Mouse (Mus musculus) adrenal gland, adult 18-20 months (tissue): ENCODE results near the gene Vwc2l. TPM values are rescaled to one million over a fixed set of nuclear protein-coding genes. Genes with fewer than 3 reads are reported as not detected.

Experiments used
- DNase-seq, 2 experiments: peaks; one replicate each; pipeline ENCODE4 v3.0.0; 2021 to 2022; ENCODE audit warnings: low spot score in 2 of 2
- long read RNA-seq, 2 experiments: library from polyadenylated mRNA; stranded (forward); transcript quantifications; one replicate each; pipeline ENCODE4 v2.0.0; 2021
- total RNA-seq, 2 experiments: library from RNA; stranded (reverse); gene quantifications; 1 replicate in 1 of 2; 2 replicates in 1 of 2; pipeline ENCODE4 v1.2.3; 2021

Gene Vwc2l
- total RNA-seq: not detected
- long read RNA-seq, experiment 1: 0 reads
- long read RNA-seq, experiment 2: 0 reads

DNA sequence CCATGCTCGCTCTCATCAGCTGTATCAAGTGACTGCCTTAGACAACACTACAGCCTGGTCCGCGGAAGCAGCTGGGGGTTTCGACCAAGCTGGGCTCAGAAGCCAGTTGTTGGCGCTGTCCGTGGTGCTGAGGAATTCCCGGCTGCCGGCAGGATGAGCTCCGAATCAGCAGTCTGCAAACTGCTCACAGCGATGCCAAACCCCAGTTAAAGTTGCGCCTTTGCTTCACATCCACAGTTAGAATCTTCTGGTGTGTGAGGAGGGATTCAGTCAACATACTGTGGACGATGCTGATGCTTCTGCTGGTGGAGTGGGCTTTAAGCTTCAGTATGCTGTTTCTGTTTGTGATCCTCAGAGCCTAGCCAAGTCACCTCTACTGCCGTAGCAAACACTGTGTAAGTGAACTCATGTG is at the start of gene Vwc2l:
Vwc2l (plus strand) TSS at position 61 of the 412 bp plus-strand sequence.
- peak; percentile 30 to 44 for DNase-seq

DNA sequence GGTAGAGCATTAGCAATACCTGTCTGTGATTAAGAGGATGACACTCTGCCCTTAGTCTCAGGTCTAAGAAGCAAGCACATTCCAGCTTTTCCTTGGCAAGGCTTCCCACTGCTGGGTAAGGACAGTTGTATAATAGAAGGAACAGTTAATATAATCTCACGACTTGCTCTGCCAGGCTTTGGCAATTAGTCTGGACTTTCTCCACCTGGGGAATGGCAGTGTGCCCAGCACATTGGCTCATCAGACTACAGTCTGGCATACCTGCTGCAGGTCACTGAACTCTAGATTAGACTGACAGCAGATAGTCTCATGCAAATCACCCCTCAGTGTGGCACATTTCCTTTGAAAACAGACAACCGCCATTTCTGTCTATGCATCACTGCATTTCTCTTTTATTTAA is 33.0 kb upstream of the Vwc2l start:
- no peak for DNase-seq

DNA sequence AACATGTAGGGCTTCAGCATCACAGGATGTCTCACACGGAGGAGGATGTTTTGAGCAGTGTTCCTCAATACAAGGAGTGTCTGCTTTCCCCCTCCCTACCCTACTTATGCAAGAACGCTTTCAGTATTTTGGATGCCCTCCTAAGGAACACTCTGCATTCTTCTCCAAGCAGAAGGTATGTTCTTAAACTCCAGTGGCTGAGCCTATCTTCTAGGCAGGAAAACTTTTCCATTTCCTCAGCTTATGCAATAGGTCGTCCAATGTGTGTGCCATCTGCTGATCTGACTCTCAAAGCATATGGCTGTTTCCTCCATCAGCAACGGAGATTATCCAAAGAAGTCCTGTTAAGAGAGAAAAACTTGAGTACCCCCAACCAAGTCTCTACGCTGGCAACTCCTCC is 25.2 kb upstream of the Vwc2l start:
- no peak for DNase-seq

DNA sequence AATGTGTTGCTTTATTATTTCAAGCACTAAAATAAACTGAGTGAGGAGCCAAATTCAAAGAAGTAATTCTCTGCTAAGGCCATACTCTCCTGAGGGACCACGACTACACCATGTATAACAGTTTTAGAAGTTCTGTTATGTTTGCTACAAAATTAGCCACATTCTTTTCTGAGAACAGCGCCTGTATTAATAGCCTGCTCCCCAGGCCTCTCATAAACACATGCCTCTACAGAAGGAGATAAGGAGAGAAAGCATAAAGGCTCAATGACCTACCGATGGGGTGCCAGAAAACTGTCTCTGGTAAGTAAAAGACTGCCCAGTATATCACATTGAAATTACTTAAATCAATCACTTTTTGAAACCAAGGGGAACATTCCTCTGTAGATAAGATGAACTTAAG is 21.6 kb upstream of the Vwc2l start:
- no peak for DNase-seq

DNA sequence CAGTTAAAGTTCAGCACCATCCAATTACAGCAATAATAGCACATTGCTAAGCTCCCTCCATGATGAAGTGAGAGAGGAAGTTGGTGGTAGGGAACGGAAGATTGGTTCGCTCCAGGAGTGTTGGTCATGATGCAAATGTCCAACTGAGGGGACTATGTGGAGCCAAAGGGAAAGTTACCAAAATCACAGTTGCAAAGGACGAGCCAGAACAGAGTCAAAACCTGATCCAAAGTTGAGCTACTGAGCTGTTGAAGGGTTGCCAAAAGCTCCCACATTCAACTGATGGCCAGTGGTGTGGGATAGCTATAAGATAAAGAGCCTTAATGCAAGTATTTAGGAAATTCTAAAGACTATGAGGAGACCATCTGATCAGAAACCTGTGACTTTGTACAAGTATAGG is 19.7 kb upstream of the Vwc2l start:
- DNase-seq: no peak

DNA sequence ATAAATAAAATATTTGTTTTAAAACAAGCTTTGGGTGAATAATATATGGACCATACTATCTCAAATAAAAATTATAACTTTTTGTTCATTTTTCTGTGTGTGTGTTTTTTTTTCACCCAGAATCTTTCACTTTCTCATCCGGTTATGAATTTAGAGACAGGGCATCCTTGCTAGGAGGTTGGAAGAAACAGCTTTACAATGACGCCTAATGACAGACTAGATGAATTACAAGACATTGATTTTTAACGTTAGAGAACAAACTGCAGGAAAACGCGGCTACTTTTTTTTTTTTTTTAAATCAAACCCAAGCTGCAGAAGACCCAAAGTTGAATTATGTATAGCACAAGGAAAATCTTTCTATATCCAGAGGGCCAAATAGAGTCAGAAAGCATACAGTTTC is 470 bp upstream of the Vwc2l start:
- no peak for DNase-seq

DNA sequence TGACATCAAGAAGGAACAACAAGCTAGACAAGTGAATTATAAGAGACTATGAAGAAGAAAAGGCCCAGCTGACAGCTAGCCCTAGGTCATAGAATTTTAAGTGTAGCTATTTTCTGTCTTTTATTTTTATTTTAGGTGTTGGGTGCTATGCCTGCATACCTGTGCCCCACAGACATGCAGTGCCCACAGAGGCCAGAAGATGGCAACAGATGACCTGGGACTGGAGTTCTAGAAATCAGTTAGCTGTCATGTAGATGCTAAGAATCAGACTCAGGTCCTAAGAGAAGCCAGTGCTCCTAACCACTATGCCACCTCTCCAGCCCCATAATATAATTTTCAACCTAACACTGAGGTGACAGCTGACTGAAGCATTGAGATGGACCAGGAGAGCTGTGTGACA is 61.6 kb downstream of the Vwc2l start:
- DNase-seq: no peak

DNA sequence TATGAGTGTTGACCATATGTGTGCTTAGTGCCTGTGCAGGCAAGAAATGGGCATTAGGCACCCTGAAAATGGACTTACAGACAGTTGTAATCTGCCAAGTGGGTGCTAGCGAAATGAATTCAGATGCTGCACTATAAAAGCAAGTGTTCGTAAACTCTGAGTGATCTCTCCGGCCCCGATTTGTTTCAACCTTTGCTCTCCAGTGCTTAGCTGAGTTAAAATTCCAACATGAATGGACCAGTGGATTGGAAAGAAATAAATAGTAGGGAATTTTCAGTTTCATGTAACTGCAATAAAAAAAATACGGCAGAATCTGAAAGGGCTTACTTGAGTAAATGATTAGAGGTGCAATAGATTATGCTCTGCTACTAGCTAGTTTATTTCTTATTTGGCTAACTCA is 66.1 kb downstream of the Vwc2l start:
- DNase-seq: no peak

DNA sequence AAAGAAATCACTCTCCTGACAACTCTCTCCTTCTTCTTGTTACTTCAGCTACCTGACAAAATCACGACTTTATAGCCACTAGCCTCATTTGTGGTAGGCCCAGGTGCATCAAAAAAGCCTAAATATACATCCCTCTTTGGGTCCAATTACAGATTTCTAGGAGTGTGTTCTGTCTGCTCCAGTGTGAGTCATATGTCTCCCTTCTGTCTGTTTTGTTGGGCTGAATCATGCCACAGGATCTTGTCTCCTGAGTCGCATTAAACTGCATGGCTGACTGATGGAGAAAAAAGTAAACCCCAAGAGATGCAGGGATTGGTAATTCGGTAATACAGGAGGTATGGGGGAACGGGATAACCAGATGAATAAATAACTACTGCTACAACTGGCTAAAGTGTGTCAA is 69.6 kb downstream of the Vwc2l start:
- no peak for DNase-seq

DNA sequence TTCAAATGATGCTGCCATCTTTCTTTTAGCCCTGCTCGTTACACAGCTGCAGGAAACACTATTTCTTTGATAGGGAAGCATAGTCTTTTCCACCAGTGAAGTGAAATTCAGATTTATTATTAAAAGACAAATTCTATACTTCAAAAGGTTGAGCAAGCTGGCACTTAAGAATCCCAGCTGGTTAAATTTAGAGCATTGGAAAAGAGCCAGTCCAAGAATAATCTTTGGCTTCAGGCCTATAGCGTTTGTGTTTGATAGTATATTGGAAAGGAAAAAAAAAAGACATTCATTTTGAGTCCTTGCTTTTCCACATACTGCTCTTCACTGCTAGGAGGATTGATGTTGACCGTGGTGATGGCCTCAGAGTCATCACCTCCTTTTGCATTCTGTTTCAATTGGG is 77.9 kb downstream of the Vwc2l start:
- no peak for DNase-seq

DNA sequence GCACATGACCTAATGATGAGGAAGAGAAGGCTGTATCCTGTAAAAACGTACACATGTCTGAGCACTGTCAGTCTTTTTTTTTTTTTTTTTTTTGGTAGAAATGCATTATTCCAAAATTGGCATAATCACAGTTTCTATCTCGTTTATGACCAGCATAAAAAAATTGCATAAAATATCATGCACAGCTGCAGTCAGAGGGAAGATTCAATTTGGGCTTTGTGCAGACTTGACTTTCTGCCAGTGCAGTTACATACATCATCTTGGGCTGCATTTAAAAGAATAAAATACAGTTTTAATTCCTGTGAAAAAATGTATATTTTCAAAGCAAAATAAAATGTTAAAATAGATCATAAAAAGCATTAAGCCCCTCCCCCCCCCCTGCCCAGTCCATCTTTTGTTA is 97.6 kb downstream of the Vwc2l start:
- no peak for DNase-seq

DNA sequence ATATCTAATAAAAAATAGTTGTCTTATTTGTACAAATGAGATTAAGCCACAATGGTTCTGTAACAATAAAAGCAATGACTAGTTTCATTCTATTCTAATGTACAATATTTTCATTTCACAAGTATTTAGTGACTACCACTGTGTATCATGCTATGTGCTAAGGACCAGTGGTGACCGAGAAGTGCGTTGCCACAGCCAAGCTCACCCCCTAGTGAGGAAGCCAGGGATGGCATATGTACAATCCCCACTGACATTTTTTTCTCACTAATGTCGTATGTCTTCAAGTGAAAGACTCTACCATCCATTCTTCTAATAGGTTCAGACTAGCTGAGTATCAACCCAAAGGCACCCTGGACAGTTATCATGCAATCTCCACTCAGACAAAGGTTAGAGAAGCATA is 107.7 kb downstream of the Vwc2l start:
- DNase-seq: no peak

DNA sequence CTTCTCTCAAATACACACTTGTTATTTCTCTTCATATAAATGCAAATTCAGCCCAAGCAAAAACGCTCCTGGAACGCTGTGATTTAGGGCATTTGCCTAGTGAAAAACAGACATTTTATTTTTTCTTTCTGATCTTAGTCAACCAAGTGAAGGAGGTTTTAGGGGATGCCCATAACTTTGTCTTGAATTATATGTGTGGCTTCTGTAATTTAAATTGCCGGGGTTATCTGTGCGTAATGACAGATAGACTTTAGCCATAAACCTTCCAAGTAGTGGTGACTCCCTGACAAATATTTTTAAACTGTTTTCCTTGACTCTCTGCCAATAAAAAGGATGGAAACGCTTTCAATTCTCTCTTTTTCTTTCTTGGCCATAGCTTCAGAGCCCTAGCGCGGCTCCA is 116.7 kb downstream of the Vwc2l start:
- DNase-seq: no peak

DNA sequence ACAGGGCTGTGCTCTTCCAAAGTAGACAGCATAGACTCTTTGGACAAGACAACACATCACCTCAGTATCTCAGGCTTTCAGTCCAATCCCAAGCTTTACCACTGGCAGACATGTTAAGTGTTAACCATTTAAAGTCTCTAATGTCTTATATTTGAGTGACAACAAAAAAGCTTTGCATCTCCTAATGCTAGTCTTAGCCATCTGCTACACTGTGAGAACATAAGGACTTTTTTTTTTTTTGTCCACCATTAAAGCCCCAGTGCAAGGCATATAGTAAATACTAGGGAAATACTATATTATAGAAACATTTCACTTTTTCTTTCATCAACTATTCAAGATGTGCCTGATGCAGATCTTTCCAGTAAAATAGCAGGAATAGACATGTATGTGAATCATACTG is 119.8 kb downstream of the Vwc2l start:
- no peak for DNase-seq

DNA sequence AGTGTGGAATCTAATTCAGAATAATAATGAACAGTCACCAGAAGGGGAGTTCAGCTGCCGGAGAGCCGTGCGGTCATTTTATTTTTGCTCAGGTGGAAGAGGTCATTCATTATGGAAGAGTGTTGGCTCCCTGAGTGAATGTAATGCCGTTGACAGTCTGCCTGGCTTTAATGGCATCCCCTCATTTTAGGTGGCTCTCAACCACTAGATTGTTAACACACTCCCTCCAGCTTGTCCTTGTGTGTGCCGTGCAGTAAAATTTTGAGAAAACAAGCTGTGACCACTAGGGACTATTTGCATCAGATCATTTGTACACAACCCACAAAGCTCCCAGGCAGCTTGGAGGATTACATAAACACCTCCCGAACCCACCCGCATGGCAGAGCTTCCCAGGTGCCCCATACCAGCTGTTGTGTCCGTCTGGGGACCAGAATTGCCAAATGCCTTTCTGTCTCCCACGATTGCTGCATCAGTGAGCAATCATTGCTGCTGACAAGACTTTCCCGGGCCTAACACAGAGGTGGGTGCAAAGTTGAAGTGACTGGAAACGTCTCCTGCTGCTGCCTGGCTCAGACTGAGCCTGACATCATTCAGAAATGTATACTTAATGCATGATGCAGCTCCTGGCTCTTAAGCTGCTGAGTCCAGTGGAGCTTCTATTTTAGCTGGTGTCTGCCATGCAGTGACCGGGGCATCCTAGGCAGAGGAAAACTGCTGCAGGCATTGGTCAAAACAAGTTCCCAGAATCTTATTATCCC is 126.3 kb downstream of the Vwc2l start:
- DNase-seq: no peak

DNA sequence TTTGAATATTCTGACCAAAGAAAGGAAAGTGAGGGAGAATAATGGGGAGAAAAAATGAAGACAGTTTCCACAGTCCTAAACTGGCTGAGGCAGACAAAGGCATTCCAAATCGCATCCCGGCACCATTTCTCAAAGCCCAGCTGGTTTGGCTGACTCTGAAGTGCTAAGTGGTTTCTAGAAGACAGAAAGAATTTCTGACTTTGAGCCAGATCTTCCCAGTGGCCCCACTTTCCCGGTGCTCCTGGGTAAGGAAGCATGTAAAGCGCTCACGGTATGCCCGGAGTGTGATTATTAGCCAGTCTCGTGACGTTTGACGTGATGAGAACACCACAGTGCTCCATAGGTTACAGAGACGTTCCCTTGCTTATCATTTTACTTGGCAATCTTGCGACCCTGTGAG is 127.9 kb downstream of the Vwc2l start:
- no peak for DNase-seq

DNA sequence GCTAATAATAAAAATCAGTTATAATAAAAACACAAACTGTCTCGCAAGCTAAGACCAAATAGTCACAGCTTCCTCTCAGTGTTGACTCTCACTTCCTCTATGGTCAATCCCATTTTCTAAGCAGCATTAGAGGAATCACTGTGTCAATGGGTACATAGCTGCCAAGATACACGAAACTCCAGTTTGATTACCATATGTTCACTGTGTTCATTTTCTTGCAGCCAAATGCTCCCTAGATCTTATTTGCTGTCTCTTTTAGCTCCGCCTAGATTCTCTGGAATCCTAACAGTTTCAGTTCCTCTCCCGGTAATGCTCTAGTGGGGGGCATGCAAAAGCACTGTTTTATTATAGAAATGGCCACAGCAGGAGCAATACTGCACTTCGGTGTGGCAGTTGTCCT is 130.4 kb downstream of the Vwc2l start:
- DNase-seq: no peak

DNA sequence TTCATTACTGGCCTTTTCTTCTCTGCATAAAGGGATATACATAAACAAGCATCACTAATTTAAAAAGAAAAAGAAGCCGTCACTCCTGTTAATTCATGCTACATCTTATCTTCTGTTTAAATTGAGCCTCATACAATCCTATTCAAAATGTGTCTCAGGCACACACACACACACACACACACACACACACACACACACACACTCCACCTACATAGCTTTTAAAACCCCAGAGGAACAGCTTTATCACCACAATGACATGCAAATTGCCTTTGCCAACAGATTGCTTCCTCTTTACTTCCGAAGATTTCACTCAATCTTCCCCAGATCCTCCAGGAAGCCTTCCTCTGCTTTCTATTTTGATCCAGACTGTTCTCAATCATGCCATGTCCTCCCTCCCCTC is 136.2 kb downstream of the Vwc2l start:
- no peak for DNase-seq

DNA sequence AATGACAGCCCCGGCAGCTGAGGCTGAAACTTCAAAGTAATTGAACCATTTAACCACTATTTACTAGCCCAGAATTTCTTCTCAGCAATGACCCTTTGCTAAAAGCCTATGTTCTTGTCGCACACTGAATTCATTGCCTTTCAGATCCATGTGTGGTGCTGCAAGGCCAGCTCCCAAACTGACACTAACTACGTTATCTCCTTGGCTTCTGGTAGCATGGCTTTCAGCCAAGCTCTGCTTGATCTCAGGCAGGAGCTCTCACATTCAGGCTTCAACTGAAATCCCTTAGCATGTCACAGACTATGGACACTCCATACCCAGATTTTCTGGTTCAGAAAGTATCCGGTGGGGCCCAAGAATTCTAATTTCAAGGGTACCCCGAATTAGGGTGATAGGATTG is 140.6 kb downstream of the Vwc2l start:
- peak in 1 of 2 experiments; percentile 6 for DNase-seq

DNA sequence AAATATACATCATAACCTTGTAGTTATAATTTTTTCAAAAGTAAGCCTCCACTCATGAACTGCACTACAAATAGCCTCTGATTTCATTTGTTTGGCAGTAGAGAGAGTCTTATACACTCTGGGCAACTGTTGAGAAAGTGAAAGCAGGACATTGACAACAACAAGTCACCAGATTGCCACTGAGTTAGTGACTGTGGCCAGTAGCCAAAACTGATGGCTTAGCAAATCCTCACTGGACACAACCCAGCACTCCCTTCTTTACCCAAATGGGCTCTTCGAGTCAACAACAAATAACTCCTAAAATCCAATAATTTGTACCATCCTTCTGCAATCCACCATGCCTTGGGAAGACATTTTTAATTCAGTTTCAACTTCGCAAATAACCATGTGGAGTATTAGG is 155.0 kb downstream of the Vwc2l start:
- DNase-seq: no peak

DNA sequence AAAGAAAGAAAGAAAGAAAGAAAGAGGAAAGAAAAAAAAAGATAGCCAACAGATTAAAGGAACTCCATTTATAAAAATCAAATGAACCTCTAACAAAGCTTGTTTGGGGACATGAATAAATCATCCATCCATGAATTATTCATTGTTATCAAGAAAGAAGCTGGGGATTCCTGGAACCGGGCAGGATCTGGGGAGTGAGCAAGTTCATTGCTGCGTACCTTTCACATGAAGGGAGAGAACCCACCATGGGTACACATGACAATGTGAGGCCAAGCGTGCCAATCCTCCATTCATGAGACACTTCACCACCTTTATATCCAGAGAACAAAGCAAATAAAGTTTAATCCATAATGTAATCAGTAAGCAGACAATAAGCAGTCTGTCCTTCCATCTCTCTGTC is 155.8 kb downstream of the Vwc2l start:
- DNase-seq: no peak

DNA sequence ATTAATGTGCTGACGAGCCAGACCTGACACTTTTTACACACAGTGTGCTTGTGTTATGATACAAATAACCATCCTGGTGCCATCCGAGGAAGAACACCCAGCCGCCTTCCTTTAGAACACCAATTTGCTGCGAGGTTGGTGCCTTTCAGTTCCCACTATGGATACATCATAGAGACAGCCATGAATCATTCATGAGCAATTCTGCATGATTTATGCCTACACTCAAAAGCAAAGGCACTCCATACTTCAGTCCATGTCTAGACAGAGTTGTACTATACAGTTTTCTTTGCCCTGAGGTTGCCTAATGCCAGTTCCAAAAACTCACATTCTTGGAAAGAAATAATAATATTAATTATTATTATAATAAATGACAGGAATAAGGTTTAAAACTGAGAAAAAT is 158.6 kb downstream of the Vwc2l start:
- no peak for DNase-seq

DNA sequence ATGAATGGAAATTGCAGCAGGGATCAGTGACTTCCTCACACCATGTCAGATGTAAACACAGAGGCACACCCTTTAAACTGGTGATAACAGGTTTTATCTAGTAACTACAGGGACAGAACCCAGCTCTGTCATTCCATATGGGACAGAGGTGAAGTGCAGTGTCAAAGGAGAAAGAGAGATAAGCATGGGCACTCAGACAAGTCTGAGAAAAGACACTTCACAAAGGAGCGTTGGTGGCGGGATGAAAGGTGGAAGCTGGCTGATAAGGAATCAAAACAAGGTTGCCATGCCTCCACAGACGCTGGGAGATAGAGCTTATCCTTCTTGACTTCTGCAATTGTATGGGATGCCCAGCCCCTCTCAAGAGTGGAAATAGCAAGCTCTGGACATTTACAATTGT is 176.8 kb downstream of the Vwc2l start:
- DNase-seq: no peak

DNA sequence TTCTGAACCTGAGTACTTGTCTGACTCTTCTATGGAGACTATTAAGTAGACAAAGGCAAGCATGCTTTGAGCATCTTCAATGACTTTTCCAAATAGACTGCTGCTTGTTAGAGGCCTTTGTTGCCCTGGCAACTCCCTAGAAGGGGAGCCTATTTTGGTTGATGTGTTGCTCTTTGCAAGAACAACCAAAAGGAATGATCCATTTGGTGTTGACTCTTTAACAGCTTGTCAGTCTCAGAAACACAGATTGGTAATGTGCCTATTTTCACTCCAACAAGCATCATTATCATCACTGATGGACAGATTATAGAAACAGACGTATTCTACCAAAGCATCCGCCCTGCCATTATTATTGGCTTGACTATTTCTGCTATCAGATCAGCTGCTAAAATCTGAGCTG is 181.9 kb downstream of the Vwc2l start:
- DNase-seq: no peak
